8 mouse cellular contexts compared by ENCODE assay signal in genomic region chr1:178319295-178320037, GRCm38 (mm10). TPM values are rescaled to one million over a fixed set of nuclear protein-coding genes. Genes with fewer than 3 reads are reported as not detected.
DNase-seq lines count a peak whose midpoint lies in the region; TF ChIP-seq lines count a peak whose summit lies in the region.

No protein-coding gene starts in this region.

- 2% methylated on average over 12 of the region's 12 CpGs for WGBS in forebrain, embryonic 10.5 days
- under 1% methylated on average over 8 of the region's 12 CpGs for WGBS in macrophage (ENCODE audit: missing documents)

- peak; percentile 56 for DNase-seq in cerebellum, adult 8-10 months
- DNase-seq in cerebellum, adult 9-11 months, result no peak
- peak; percentile 43 to 75 for DNase-seq in spleen, postnatal 4 days (ENCODE audit: low spot score in 2 of 2)
- DNase-seq in spleen, adult 18-20 months, result no peak
- no peak for DNase-seq in forebrain, embryonic 10.5 days (ENCODE audit: extremely low spot score, low spot score)
- peak in 1 of 2 experiments; percentile 35 for DNase-seq in layer of hippocampus, adult 2 months (ENCODE audit: low spot score in 2 of 2)
- peak; percentile 50 for DNase-seq in thymus, postnatal 14 days

- peaks cover 41% of the 10 kb centered on the region for H3K36me3 ChIP-seq in forebrain, embryonic 10.5 days (replicated peaks)
- peaks cover 23% of the 10 kb centered on the region for H3K36me3 ChIP-seq in macrophage (ENCODE audit: inconsistent target)

- H3K27ac ChIP-seq in forebrain, embryonic 10.5 days, result peak overlapping the region; percentile 95
- peak overlapping the region; percentile 100 for H3K27ac ChIP-seq in layer of hippocampus, adult 2 months
- peak overlapping the region; percentile 95 for H3K27ac ChIP-seq in macrophage

- H3K9me3 ChIP-seq in forebrain, embryonic 10.5 days, result no peaks in the 10 kb centered on the region

- peaks cover 48% of the 10 kb centered on the region for H3K4me1 ChIP-seq in forebrain, embryonic 10.5 days

- peak overlapping the region; percentile 66 for H3K4me3 ChIP-seq in forebrain, embryonic 10.5 days
- H3K4me3 ChIP-seq in layer of hippocampus, adult 2 months, result peak overlapping the region; percentile 77
- H3K4me3 ChIP-seq in macrophage (ENCODE audit: inconsistent target), result peak overlapping the region; percentile 69

- peaks cover 48% of the 10 kb centered on the region for H3K79me2 ChIP-seq in macrophage (ENCODE audit: inconsistent target)

- H3K27me3 ChIP-seq in forebrain, embryonic 10.5 days (ENCODE audit: poor library complexity, severe bottlenecking), result no peaks in the 10 kb centered on the region

- no peak for TF ChIP-seq CTCF in layer of hippocampus, adult 2 months (conservative IDR thresholded peaks at IDR 0.05)

RNA-seq across cellular contexts. Expression of gene Cox20, which starts 0.5 kb away (rescaled TPM):
- 77.3 and 84.2 TPM in 2 replicates for polyA plus RNA-seq in forebrain, embryonic 10.5 days (2016; fragmentation: Nextera tagmentation; extraction: Ambion mirVana)
- total RNA-seq in layer of hippocampus, adult 2 months (2021), result 10 to 100 TPM; 33.2 to 38.4 TPM
- 10 to 100 TPM; 16.8 to 61.0 (median 32.9) TPM for total RNA-seq in macrophage (2018; cell fraction: chromatin; rRNA removed)
- total RNA-seq in macrophage (2018; cell fraction: cytosol; rRNA removed), result 10 to 100 TPM; 34.3 to 81.9 (median 59.2) TPM
- total RNA-seq in macrophage (2018; cell fraction: nucleus; rRNA removed), result 10 to 100 TPM; 16.1 to 88.2 (median 31.3) TPM
- polyA plus RNA-seq in macrophage (2018), result 51.8 to 122 TPM (median 57.3 TPM) in 3 replicates

RNA-seq across cellular contexts. Expression of gene Hnrnpu, which starts 18.1 kb away (rescaled TPM):
- polyA plus RNA-seq in forebrain, embryonic 10.5 days (2016; fragmentation: Nextera tagmentation; extraction: Ambion mirVana), result 437 and 457 TPM in 2 replicates
- 100 to 1,000 TPM; 431 to 439 TPM for total RNA-seq in layer of hippocampus, adult 2 months (2021)
- 1,000 to 10,000 TPM in 7 of 26 experiments, 100 to 1,000 TPM in 19; 385 to 1,117 (median 874) TPM for total RNA-seq in macrophage (2018; cell fraction: chromatin; rRNA removed)
- 100 to 1,000 TPM; 206 to 314 (median 259) TPM for total RNA-seq in macrophage (2018; cell fraction: cytosol; rRNA removed)
- 100 to 1,000 TPM; 322 to 777 (median 453) TPM for total RNA-seq in macrophage (2018; cell fraction: nucleus; rRNA removed)
- 232 to 437 TPM (median 252 TPM) in 3 replicates for polyA plus RNA-seq in macrophage (2018)

Comparison
In these comparisons a context has a peak if more than half of its experiments do, and no peak if none do; other contexts are left out.
1. DNase-seq: peak in cerebellum, adult 8-10 months (single experiment), spleen, postnatal 4 days (2 of 2) and thymus, postnatal 14 days (single experiment); none in cerebellum, adult 9-11 months (single experiment), spleen, adult 18-20 months (0 of 2) and forebrain, embryonic 10.5 days (single experiment).
2. Peak in every context shown above with its lines, with median percentiles within 50 percentile points of each other: H3K27ac ChIP-seq and H3K4me3 ChIP-seq.